Mouse (Mus musculus): Measurements from ENCODE around the gene Sypl.
"Not testable (repeated sequence)": the region's sequence is repeated elsewhere in the genome, so short reads cannot be mapped to it uniquely, and the experiment has no call there.

Gene Sypl

GRCm38 (mm10) chr12:32943347-32943746, 10.3 kb upstream of the Sypl start:
- DNase-seq (ENCODE audit: low spot score in 2 of 2), result no peak

- DNase-seq (ENCODE audit: low spot score in 2 of 2), result no peak
These were observed 9.7 kb upstream of the Sypl start for GRCm38 (mm10) chr12:32943951-32944350.

- DNase-seq (ENCODE audit: low spot score in 2 of 2), result no peak
These were observed 8.7 kb upstream of the Sypl start for GRCm38 (mm10) chr12:32944884-32945454.

GRCm38 (mm10) chr12:32946376-32946775, 7.3 kb upstream of the Sypl start:
- no peak for DNase-seq (ENCODE audit: low spot score in 2 of 2)

- peak; percentile 57 to 66 for DNase-seq (ENCODE audit: low spot score in 2 of 2)
These were observed 1.3 kb upstream of the Sypl start for GRCm38 (mm10) chr12:32952416-32952815.

- no peak for DNase-seq (ENCODE audit: low spot score in 2 of 2)
These were observed 625 bp upstream of the Sypl start for GRCm38 (mm10) chr12:32953066-32953465.

- DNase-seq (ENCODE audit: low spot score in 2 of 2), result peak; percentile 79 to 81
These were observed 728 bp downstream of the Sypl start for GRCm38 (mm10) chr12:32954216-32955021.

- DNase-seq (ENCODE audit: low spot score in 2 of 2), result no peak
These were observed 1.3 kb downstream of the Sypl start for GRCm38 (mm10) chr12:32955037-32955436.

- peak; percentile 8 to 14 for DNase-seq (ENCODE audit: low spot score in 2 of 2)
These were observed 3.5 kb downstream of the Sypl start for GRCm38 (mm10) chr12:32957211-32957610.

GRCm38 (mm10) chr12:32962132-32962531, 8.4 kb downstream of the Sypl start:
- DNase-seq (ENCODE audit: low spot score in 2 of 2), result peak in 1 of 2 experiments; percentile 9

- DNase-seq (ENCODE audit: low spot score in 2 of 2), result no peak
These were observed 10.2 kb downstream of the Sypl start for GRCm38 (mm10) chr12:32963858-32964257.

GRCm38 (mm10) chr12:32972287-32972686, 18.6 kb downstream of the Sypl start:
- DNase-seq (ENCODE audit: low spot score in 2 of 2), result no peak

- no peak for DNase-seq (ENCODE audit: low spot score in 2 of 2)
These were observed 21.2 kb downstream of the Sypl start for GRCm38 (mm10) chr12:32974893-32975292.

- no peak for DNase-seq (ENCODE audit: low spot score in 2 of 2)
These were observed 21.8 kb downstream of the Sypl start for GRCm38 (mm10) chr12:32975501-32975900.

- DNase-seq (ENCODE audit: low spot score in 2 of 2), result no peak
These were observed 28.9 kb downstream of the Sypl start for GRCm38 (mm10) chr12:32982631-32983030.

- DNase-seq (ENCODE audit: low spot score in 2 of 2), result no peak
These were observed 29.4 kb downstream of the Sypl start for GRCm38 (mm10) chr12:32983081-32983480.

GRCm38 (mm10) chr12:32986284-32986683, 32.6 kb downstream of the Sypl start:
- no peak for DNase-seq (ENCODE audit: low spot score in 2 of 2)

GRCm38 (mm10) chr12:32989731-32990130, 36.0 kb downstream of the Sypl start:
- peak in 1 of 2 experiments; percentile 40 for DNase-seq (ENCODE audit: low spot score in 2 of 2)

- DNase-seq (ENCODE audit: low spot score in 2 of 2), result peak; percentile 74
These were observed 40.4 kb downstream of the Sypl start for GRCm38 (mm10) chr12:32994081-32994480.

GRCm38 (mm10) chr12:32995081-32995834, 41.6 kb downstream of the Sypl start:
- DNase-seq (ENCODE audit: low spot score in 2 of 2), result no peak

- peak; percentile 45 to 51 for DNase-seq (ENCODE audit: low spot score in 2 of 2)
These were observed 45.1 kb downstream of the Sypl start for GRCm38 (mm10) chr12:32998766-32999165.

- not testable (repeated sequence) for DNase-seq (ENCODE audit: low spot score in 2 of 2)
These were observed 46.1 kb downstream of the Sypl start for GRCm38 (mm10) chr12:32999778-33000177.
